Mouse (Mus musculus) c-Kit-positive CD71-positive TER-119-positive erythroid progenitor cells, embryonic 14.5 days (primary cell): ENCODE results near the gene Tbc1d8b.
"Not testable (repeated sequence)": the region's sequence is repeated elsewhere in the genome, so short reads cannot be mapped to it uniquely, and the experiment has no call there.

ENCODE experiments used
- DNase-seq: peaks from one replicate; pipeline ENCODE4 v3.0.0-alpha.2; 2013; ENCODE audit warnings: low spot score

Tbc1d8b gene

DNA sequence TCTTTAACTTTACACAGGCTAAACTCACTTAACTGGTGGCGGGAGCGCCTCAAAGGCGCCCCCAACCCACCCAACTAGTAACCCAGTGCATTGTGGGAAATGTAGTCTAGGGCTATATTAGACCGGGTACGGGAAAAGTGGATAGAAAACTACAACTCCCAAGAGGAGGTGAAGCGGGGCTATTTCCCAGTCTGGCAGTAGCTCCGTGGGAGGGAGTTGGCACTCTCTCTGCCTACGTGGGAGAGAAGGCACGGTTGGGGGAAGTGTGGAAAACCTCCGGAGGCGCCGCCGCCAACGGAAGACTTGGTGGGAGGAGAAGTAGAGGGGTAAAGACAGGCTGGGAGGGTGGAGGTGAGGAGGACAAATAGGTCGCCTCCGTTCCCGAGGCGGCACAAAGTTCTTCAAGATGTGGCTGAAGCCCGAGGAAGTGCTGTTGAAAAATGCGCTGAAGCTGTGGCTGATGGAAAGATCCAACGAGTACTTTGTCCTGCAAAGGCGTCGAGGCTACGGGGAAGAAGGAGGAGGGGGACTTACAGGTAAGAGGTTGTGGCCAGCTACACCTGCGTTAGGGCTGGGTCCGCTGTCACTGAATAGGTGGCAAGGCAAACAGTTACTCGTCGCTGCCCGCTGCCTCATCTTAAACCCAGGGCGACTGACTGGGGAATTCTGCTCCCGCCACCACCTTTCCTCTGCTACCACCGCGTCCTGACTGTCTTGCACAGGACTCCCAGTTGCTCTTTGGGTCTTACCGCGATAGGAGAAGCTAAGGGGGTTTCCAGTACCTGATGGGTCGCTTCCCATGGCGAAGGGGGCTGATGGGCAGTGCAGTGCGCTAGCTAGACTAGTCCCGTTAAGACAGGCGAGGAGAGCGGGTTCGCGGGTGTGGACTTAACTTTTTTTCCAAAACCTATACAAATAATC is at the start of gene Tbc1d8b:
TSS of gene Tbc1d8b (plus strand) at position 222 of the 921 bp plus-strand sequence.
- DNase-seq: peak; percentile 63

DNA sequence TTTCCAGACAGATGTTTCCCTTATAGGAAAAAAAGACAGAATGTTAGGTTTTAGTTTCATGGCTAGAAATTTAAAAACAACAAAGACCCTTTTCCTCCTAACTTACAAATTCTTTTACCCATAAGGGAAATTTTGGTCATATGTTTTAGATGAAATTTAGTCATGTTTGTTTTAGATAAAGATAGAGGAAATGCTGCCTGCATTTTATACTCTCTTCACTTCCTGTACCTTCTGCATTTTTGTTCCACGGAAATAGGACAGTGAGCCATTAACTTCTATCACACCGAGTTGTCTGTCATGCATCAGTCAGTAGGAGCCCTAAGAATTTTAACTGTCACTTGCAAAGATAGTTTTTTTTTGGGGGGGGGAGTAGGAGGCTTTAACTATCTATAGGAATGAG is 45.1 kb upstream of the Tbc1d8b start:
- DNase-seq: no peak

DNA sequence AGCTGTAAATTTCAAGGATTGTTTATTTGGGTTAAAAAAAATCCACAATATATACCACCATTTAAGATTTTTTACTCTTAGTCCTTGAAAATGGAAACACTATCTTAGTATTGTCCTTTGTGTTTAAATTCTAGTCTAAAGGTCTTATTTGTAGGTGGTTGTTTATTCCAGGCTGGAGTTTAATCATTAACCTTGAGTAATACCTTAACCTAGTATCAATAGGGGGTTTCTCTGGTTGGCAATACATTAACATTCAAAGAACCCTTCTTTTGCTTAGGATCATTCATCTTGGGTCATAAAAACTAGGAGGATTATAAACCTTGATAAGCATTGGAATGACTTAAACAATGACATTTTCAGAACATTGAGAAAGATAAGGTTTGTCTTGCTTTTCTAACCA is 44.4 kb upstream of the Tbc1d8b start:
- DNase-seq: no peak

DNA sequence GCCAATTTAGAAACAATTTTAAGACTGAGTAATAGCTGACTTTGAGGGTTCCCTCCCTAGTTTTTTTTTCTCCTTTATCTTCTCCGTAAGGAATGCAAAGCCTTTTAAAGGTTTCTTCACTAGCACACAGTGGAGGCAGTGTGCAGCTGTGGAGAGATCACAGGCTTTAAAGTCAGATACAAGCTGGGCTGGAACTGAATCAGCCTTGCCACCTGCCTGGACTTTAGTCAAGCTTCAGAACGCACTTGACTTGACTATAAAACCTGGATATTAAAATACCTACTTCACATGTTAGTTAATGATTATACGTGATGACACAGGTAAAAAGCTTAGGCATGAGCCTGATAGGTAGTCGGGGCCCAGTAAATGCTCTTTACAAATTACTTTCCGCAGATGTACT is 32.6 kb upstream of the Tbc1d8b start:
- no peak for DNase-seq

- peak; percentile 17 for DNase-seq
These were observed 31.5 kb upstream of the Tbc1d8b start for GRCm38 (mm10) chrX:139653292-139653691.

GRCm38 (mm10) chrX:139654350-139655063 is 30.3 kb upstream of the Tbc1d8b start:
- peak; percentile 36 for DNase-seq

- DNase-seq: no peak
These were observed 22.7 kb upstream of the Tbc1d8b start for GRCm38 (mm10) chrX:139662111-139662510.

- DNase-seq: no peak
These were observed 19.0 kb upstream of the Tbc1d8b start for GRCm38 (mm10) chrX:139665829-139666228.

DNA sequence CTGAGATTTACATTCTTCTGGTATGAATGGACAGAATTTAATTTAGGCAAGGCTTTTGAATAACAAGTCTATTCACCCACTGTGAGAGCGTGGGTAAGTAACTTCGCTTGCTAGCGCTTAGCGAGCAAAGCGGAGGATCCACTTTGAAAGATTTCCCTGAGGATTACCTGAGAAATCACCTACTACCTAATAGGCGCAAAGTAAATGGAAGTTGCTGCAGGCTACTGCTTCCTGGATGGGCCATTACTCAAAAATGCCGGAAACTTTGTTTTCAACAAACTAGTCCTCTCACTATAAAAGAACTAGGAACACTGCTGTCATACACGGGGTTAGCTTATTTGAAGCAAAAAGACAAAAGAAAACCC is 404 bp upstream of the Tbc1d8b start:
- DNase-seq: no peak

- DNase-seq: no peak
These were observed 29.6 kb downstream of the Tbc1d8b start, which contains the start of gene Gm15013 for GRCm38 (mm10) chrX:139714381-139714780. Gene Gm15013, minus strand, starts transcription at chrX:139714481.

DNA sequence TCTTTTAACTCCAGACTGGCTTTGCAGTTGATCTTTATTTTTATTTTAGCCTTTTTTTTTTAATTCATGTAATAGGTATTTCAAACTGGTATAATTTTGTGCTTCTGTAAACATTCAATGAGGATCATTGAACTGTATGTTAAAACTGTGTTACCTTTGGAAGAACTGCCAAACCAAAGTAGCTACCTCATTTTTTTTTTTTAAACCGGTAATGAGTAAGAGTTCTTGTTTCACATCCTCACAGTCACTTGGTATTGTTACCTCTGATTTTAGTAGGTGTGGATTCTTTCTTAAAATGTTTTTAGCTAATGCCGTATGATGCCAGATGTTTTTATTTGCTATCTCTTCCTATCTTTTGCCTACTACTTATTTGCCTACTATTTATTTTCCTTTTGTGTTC is 37.6 kb downstream of the Tbc1d8b start:
- DNase-seq: no peak

GRCm38 (mm10) chrX:139730541-139730940 is 45.7 kb downstream of the Tbc1d8b start:
- DNase-seq: no peak

GRCm38 (mm10) chrX:139737066-139737465 is 52.3 kb downstream of the Tbc1d8b start:
- no peak for DNase-seq

DNA sequence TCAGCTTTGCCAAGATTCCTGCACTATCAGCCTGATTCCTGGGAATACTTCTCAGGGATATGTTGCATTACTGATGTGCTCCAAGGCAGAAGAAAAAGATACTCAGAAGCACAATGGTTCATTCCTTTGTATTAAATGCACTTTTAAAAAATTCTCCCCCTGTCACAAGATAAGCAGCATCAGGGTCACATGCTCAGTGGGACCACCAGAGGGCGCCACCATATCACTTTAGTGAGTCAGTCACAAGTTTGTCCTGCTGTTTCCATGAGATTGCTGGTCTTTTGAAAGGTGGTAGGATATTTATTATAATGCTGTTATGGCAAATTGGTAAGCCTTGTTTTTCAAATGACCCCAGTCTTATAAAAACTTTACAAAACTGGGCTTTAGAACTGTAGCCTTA is 67.1 kb downstream of the Tbc1d8b start:
- DNase-seq: peak; percentile 27

DNA sequence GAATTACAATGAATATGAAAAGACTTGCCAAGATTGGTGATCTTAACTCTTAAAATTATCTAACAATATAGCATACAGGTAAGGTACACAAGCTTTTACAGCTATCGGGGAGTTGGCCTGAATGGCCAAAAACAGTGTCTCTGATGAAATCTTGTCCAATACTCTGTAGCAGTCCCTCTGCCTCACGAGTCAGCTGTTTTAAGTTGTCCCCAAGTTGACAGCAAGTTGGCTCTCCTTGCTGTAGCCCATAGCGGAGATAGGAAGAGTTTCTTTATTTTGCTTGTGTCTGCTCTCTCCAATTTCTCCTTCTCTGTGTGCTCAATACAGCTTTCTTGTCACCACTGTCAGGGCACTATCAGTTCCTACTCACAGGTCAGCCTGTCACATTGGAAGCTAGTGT is 73.8 kb downstream of the Tbc1d8b start:
- DNase-seq: not testable (repeated sequence)

DNA sequence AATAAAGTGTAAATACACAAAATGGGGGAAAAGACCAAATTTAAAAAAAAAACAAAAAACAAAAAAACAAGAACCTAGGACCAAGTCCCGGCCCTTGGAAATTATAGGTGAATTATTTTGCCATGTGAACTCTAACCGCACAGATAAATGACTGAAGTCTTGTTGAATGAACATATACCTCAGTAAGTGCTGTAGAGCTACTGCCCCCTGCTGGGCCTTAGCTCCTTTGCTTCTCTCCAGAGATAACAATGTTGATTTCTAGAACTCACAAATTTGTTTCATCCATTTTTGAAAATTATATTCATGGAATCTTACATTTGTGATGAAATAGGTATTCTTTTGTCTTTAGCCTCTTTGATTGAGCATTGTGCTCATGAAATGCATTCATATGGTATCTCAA is 77.8 kb downstream of the Tbc1d8b start:
- DNase-seq: peak; percentile 39

GRCm38 (mm10) chrX:139769975-139770637 is 85.3 kb downstream of the Tbc1d8b start:
- no peak for DNase-seq

- peak; percentile 62 for DNase-seq
These were observed 89.7 kb downstream of the Tbc1d8b start for GRCm38 (mm10) chrX:139774309-139775083.

DNA sequence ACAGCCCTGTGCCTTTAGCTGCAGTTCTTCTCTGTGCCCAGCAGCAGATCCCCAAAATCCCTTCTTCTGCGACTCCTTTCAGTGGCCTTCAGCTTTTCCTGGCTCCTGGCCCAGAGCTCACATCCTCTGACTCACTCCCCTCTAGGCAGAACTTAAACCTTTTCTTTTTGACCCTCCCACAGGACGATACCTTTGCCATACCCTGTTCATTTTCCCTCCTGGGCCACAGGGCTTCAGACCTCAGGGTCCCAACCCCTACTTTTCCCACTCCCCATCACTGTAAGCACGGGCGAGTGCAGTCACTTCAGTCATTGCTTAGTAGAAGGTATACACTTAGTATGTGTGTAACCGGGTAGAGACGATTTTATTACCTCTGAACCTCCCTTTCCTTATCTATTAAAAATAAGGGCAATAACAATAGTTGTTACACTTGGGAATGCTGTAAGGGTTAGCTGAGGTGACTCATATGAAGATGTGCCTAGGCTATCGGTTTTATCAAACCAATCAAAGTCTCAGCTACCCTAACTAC is 90.4 kb downstream of the Tbc1d8b start:
- DNase-seq: no peak

DNA sequence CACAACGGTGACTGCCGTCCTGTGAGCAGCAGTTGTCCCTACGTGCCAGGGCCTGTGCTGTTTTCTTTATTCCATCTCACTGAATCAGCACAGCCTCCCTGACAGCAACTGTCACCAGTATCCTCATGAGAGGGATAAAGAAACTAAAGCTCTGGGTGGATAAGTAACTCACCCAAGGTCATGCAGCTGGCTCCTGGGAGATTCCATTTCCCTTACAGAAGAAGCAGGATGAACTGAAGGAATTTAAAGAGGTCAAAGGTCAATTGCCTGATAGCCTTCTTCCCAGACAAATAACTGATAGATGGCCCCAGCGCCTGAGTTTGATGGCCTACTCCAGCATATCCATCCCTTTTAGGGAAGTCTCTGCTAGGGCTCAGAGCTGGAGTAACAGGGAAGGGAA is 92.6 kb downstream of the Tbc1d8b start:
- DNase-seq: no peak

GRCm38 (mm10) chrX:139778886-139779285 is 94.1 kb downstream of the Tbc1d8b start:
- DNase-seq: no peak

- no peak for DNase-seq
These were observed 94.6 kb downstream of the Tbc1d8b start for GRCm38 (mm10) chrX:139779401-139779800.
